Mouse (Mus musculus): ENCODE results near the gene Pla2g2c. TPM values are rescaled to one million over a fixed set of nuclear protein-coding genes. Genes with fewer than 3 reads are reported as not detected.

Pla2g2c gene
- polyA plus RNA-seq, 1 experiment from 2014 or later = 0.47 TPM

- ATAC-seq (ENCODE audit: low FRiP score, low TSS enrichment) = no peak
- no peaks in the 10 kb centered on the region for H3K36me3 ChIP-seq (ENCODE audit: insufficient read depth, low read length)
- H3K9ac ChIP-seq (replicated peaks; ENCODE audit: low read length) = no peak overlapping the region
- no peak overlapping the region for H3K4me2 ChIP-seq (replicated peaks; ENCODE audit: low read depth, low read length)
- H3K27ac ChIP-seq (ENCODE audit: low read length) = no peak overlapping the region; the same call in 1 of the 2 replicates
- no peaks in the 10 kb centered on the region for H3K4me1 ChIP-seq (ENCODE audit: insufficient read depth, low read length)
- peaks cover 5% of the 10 kb centered on the region; the same call in 1 of the 2 replicates for H3K9me3 ChIP-seq (ENCODE audit: low read length)
- no peaks in the 10 kb centered on the region for H3K27me3 ChIP-seq (ENCODE audit: insufficient read depth, low read length)
- H3K4me3 ChIP-seq (ENCODE audit: low read length) = no peak overlapping the region
- 84% methylated on average over 11 of the region's 11 CpGs for WGBS
Observed at GRCm38 (mm10) chr4:138755983-138756382, 31.4 kb downstream of the Pla2g2c start.

- Histone ChIP-seq H3K27ac (ENCODE audit: low read length) (no peak within 1 kb of the TSS), H3K9me3 (ENCODE audit: low read length) (peaks cover 3% of the 10 kb centered on the region; the same call in 1 of the 2 replicates), H3K4me3 (ENCODE audit: low read length) (no peak within 1 kb of the TSS), H3K36me3 (ENCODE audit: insufficient read depth, low read length) (no peaks in the 10 kb centered on the region), H3K4me2 (replicated peaks; ENCODE audit: low read depth, low read length) (no peak within 1 kb of the TSS), H3K27me3 (ENCODE audit: insufficient read depth, low read length) (no peaks in the 10 kb centered on the region), H3K4me1 (ENCODE audit: insufficient read depth, low read length) (no peaks in the 10 kb centered on the region), H3K9ac (replicated peaks; ENCODE audit: low read length) (no peak within 1 kb of the TSS)
- 67% methylated on average over 8 of the region's 8 CpGs for WGBS
- ATAC-seq (ENCODE audit: low FRiP score, low TSS enrichment) = no peak
Observed at GRCm38 (mm10) chr4:138757416-138757815, 32.8 kb downstream of the Pla2g2c start, which contains the start of gene Pla2g2f. Gene Pla2g2f (minus strand): TSS chr4:138757626.

- ATAC-seq (ENCODE audit: low FRiP score, low TSS enrichment) = no peak
- Histone ChIP-seq H3K4me1 (ENCODE audit: insufficient read depth, low read length) (no peaks in the 10 kb centered on the region), H3K27ac (ENCODE audit: low read length) (no peak overlapping the region), H3K9me3 (ENCODE audit: low read length) (no peaks in the 10 kb centered on the region), H3K4me3 (ENCODE audit: low read length) (no peak overlapping the region), H3K27me3 (ENCODE audit: insufficient read depth, low read length) (no peaks in the 10 kb centered on the region), H3K4me2 (replicated peaks; ENCODE audit: low read depth, low read length) (no peak overlapping the region), H3K9ac (replicated peaks; ENCODE audit: low read length) (no peak overlapping the region), H3K36me3 (ENCODE audit: insufficient read depth, low read length) (no peaks in the 10 kb centered on the region)
- WGBS = 75% methylated on average over 9 of the region's 9 CpGs
Observed at GRCm38 (mm10) chr4:138762266-138762665, 37.7 kb downstream of the Pla2g2c start.

GRCm38 (mm10) chr4:138771970-138772369 lies 47.4 kb downstream of the Pla2g2c start:
- Histone ChIP-seq H3K36me3 (ENCODE audit: insufficient read depth, low read length) (no peaks in the 10 kb centered on the region), H3K9me3 (ENCODE audit: low read length) (no peaks in the 10 kb centered on the region), H3K4me2 (replicated peaks; ENCODE audit: low read depth, low read length) (no peak overlapping the region), H3K4me3 (ENCODE audit: low read length) (no peak overlapping the region), H3K4me1 (ENCODE audit: insufficient read depth, low read length) (no peaks in the 10 kb centered on the region), H3K27ac (ENCODE audit: low read length) (no peak overlapping the region), H3K27me3 (ENCODE audit: insufficient read depth, low read length) (no peaks in the 10 kb centered on the region), H3K9ac (replicated peaks; ENCODE audit: low read length) (no peak overlapping the region)
- no peak for ATAC-seq (ENCODE audit: low FRiP score, low TSS enrichment)
- 84% methylated on average over 10 of the region's 10 CpGs for WGBS

- Histone ChIP-seq H3K9ac (replicated peaks; ENCODE audit: low read length) (no peak overlapping the region), H3K4me2 (replicated peaks; ENCODE audit: low read depth, low read length) (no peak overlapping the region), H3K36me3 (ENCODE audit: insufficient read depth, low read length) (no peaks in the 10 kb centered on the region), H3K27ac (ENCODE audit: low read length) (no peak overlapping the region), H3K9me3 (ENCODE audit: low read length) (no peaks in the 10 kb centered on the region), H3K27me3 (ENCODE audit: insufficient read depth, low read length) (no peaks in the 10 kb centered on the region), H3K4me1 (ENCODE audit: insufficient read depth, low read length) (no peaks in the 10 kb centered on the region), H3K4me3 (ENCODE audit: low read length) (no peak overlapping the region)
- ATAC-seq (ENCODE audit: low FRiP score, low TSS enrichment) = no peak
- WGBS = 64% methylated on average over 5 of the region's 5 CpGs
Observed at GRCm38 (mm10) chr4:138772386-138772785, 47.8 kb downstream of the Pla2g2c start.

GRCm38 (mm10) chr4:138775435-138775834 lies 50.8 kb downstream of the Pla2g2c start, which contains the start of gene Pla2g2d:
Gene Pla2g2d (plus strand): TSS chr4:138775735.
- 83% methylated on average over 6 of the region's 6 CpGs for WGBS
- no peak within 1 kb of the TSS for H3K9ac ChIP-seq (replicated peaks; ENCODE audit: low read length)
- H3K4me2 ChIP-seq (replicated peaks; ENCODE audit: low read depth, low read length) = no peak within 1 kb of the TSS
- peaks cover 7% of the 10 kb centered on the region; the same call in 1 of the 2 replicates for H3K4me1 ChIP-seq (ENCODE audit: insufficient read depth, low read length)
- H3K9me3 ChIP-seq (ENCODE audit: low read length) = no peaks in the 10 kb centered on the region
- no peak within 1 kb of the TSS for H3K4me3 ChIP-seq (ENCODE audit: low read length)
- no peaks in the 10 kb centered on the region; the same call in 1 of the 2 replicates for H3K27me3 ChIP-seq (ENCODE audit: insufficient read depth, low read length)
- no peak within 1 kb of the TSS for H3K27ac ChIP-seq (ENCODE audit: low read length)
- ATAC-seq (ENCODE audit: low FRiP score, low TSS enrichment) = no peak
- H3K36me3 ChIP-seq (ENCODE audit: insufficient read depth, low read length) = no peaks in the 10 kb centered on the region

- ATAC-seq (ENCODE audit: low FRiP score, low TSS enrichment) = no peak
- 32% methylated on average over 20 of the region's 20 CpGs for WGBS
- H3K4me2 ChIP-seq (replicated peaks; ENCODE audit: low read depth, low read length) = no peak overlapping the region
Observed at GRCm38 (mm10) chr4:138777417-138778407, 53.1 kb downstream of the Pla2g2c start.

GRCm38 (mm10) chr4:138780300-138780699 lies 55.7 kb downstream of the Pla2g2c start:
- no peak overlapping the region for H3K4me2 ChIP-seq (replicated peaks; ENCODE audit: low read depth, low read length)
- ATAC-seq (ENCODE audit: low FRiP score, low TSS enrichment) = no peak
- H3K27me3 ChIP-seq (ENCODE audit: insufficient read depth, low read length) = no peaks in the 10 kb centered on the region; the same call in 1 of the 2 replicates
- no peaks in the 10 kb centered on the region for H3K36me3 ChIP-seq (ENCODE audit: insufficient read depth, low read length)
- H3K9ac ChIP-seq (replicated peaks; ENCODE audit: low read length) = no peak overlapping the region
- no peaks in the 10 kb centered on the region for H3K9me3 ChIP-seq (ENCODE audit: low read length)
- WGBS = 84% methylated on average over 5 of the region's 5 CpGs
- H3K4me1 ChIP-seq (ENCODE audit: insufficient read depth, low read length) = peaks cover 7% of the 10 kb centered on the region; the same call in 1 of the 2 replicates
- no peak overlapping the region for H3K27ac ChIP-seq (ENCODE audit: low read length)
- H3K4me3 ChIP-seq (ENCODE audit: low read length) = no peak overlapping the region

More at GRCm38 (mm10) chr4:138777417-138778407, 53.1 kb downstream of the Pla2g2c start:
- H3K4me3 ChIP-seq (ENCODE audit: low read length) = no peak overlapping the region
- no peak overlapping the region for H3K27ac ChIP-seq (ENCODE audit: low read length)
- no peak overlapping the region for H3K9ac ChIP-seq (replicated peaks; ENCODE audit: low read length)
- no peaks in the 10 kb centered on the region for H3K9me3 ChIP-seq (ENCODE audit: low read length)
- H3K27me3 ChIP-seq (ENCODE audit: insufficient read depth, low read length) = no peaks in the 10 kb centered on the region; the same call in 1 of the 2 replicates
- H3K4me1 ChIP-seq (ENCODE audit: insufficient read depth, low read length) = peaks cover 7% of the 10 kb centered on the region; the same call in 1 of the 2 replicates
- H3K36me3 ChIP-seq (ENCODE audit: insufficient read depth, low read length) = no peaks in the 10 kb centered on the region

- Histone ChIP-seq H3K4me2 (replicated peaks; ENCODE audit: low read depth, low read length) (no peak overlapping the region), H3K9ac (replicated peaks; ENCODE audit: low read length) (no peak overlapping the region), H3K27me3 (ENCODE audit: insufficient read depth, low read length) (no peaks in the 10 kb centered on the region; the same call in 1 of the 2 replicates), H3K4me1 (ENCODE audit: insufficient read depth, low read length) (peaks cover 14% of the 10 kb centered on the region), H3K27ac (ENCODE audit: low read length) (no peak overlapping the region), H3K4me3 (ENCODE audit: low read length) (no peak overlapping the region), H3K9me3 (ENCODE audit: low read length) (no peaks in the 10 kb centered on the region), H3K36me3 (ENCODE audit: insufficient read depth, low read length) (no peaks in the 10 kb centered on the region)
- WGBS = 75% methylated on average over 6 of the region's 6 CpGs
- ATAC-seq (ENCODE audit: low FRiP score, low TSS enrichment) = no peak
Observed at GRCm38 (mm10) chr4:138782098-138782497, 57.5 kb downstream of the Pla2g2c start.

- ATAC-seq (ENCODE audit: low FRiP score, low TSS enrichment) = no peak
- Histone ChIP-seq H3K4me2 (replicated peaks; ENCODE audit: low read depth, low read length) (no peak overlapping the region), H3K9me3 (ENCODE audit: low read length) (no peaks in the 10 kb centered on the region), H3K9ac (replicated peaks; ENCODE audit: low read length) (no peak overlapping the region), H3K27ac (ENCODE audit: low read length) (no peak overlapping the region), H3K27me3 (ENCODE audit: insufficient read depth, low read length) (no peaks in the 10 kb centered on the region), H3K4me3 (ENCODE audit: low read length) (no peak overlapping the region), H3K4me1 (ENCODE audit: insufficient read depth, low read length) (peaks cover 8% of the 10 kb centered on the region; the same call in 1 of the 2 replicates), H3K36me3 (ENCODE audit: insufficient read depth, low read length) (no peaks in the 10 kb centered on the region)
- WGBS = 46% methylated on average over 4 of the region's 4 CpGs
Observed at GRCm38 (mm10) chr4:138785721-138786120, 61.1 kb downstream of the Pla2g2c start.

All from kidney, embryonic 16.5 days (tissue).